9 mouse cellular contexts compared by ENCODE assay signal in genomic region chr4:97418616-97419015, GRCm38 (mm10).
DNase-seq lines count a peak whose midpoint lies in the region; ATAC-seq and TF ChIP-seq lines count a peak whose summit lies in the region.
"Had no signal": no experiment of that assay in that cellular context is flagged by ENCODE, and none has a peak within 500 bp of the region (broad histone marks: within the 10 kb centered on the region; RNA-seq: fewer than 3 reads in every experiment).

No protein-coding gene starts in this region.

- TF ChIP-seq POLR2A in heart, adult 2 months (IDR thresholded peaks at IDR 0.05; ENCODE audit: insufficient read depth, low read depth, low read length), result no peak

- no peak overlapping the region for H3K4me2 ChIP-seq in heart, embryonic 12.5 days
- H3K4me2 ChIP-seq: liver, embryonic 15.5 days had no signal

- WGBS in heart, adult 2 months, result 28% methylated on average over 5 of the region's 5 CpGs
- WGBS in heart, embryonic 12.5 days, result 33% methylated on average over 5 of the region's 5 CpGs
- 37% methylated on average over 5 of the region's 5 CpGs for WGBS in embryonic facial prominence, embryonic 10.5 days

- DNase-seq in heart, adult 2 months, result peak; percentile 55 to 70
- DNase-seq in embryonic facial prominence, embryonic 10.5 days (ENCODE audit: low spot score), result peak; percentile 21
- DNase-seq in kidney, postnatal 36 days, result peak; percentile 18 to 76
- DNase-seq in lung, postnatal 4 days, result peak; percentile 9 to 27
- peak; percentile 45 for DNase-seq in right cerebral cortex, postnatal 14 days
- no peak for DNase-seq in spleen, adult 12 weeks (ENCODE audit: low spot score)

- TF ChIP-seq CTCF in heart, adult 2 months (IDR thresholded peaks at IDR 0.05), result no peak

- no peak overlapping the region for H3K4me3 ChIP-seq in heart, adult 2 months
- H3K4me3 ChIP-seq in heart, embryonic 12.5 days, result no peak overlapping the region
- no peak overlapping the region for H3K4me3 ChIP-seq in embryonic facial prominence, embryonic 10.5 days
- H3K4me3 ChIP-seq: liver, embryonic 15.5 days had no signal

- H3K4me1 ChIP-seq in heart, adult 2 months (ENCODE audit: control insufficient read depth, insufficient read depth, low read length), result peaks cover 1% of the 10 kb centered on the region; the same call in 1 of the 2 replicates
- H3K4me1 ChIP-seq in heart, embryonic 12.5 days (replicated peaks), result no peaks in the 10 kb centered on the region
- no peaks in the 10 kb centered on the region for H3K4me1 ChIP-seq in embryonic facial prominence, embryonic 10.5 days
- H3K4me1 ChIP-seq: liver, embryonic 15.5 days had no signal

- no peaks in the 10 kb centered on the region for H3K27me3 ChIP-seq in heart, adult 2 months (ENCODE audit: control insufficient read depth, insufficient read depth, low read length)
- H3K27me3 ChIP-seq in heart, embryonic 12.5 days (replicated peaks), result no peaks in the 10 kb centered on the region
- no peaks in the 10 kb centered on the region for H3K27me3 ChIP-seq in embryonic facial prominence, embryonic 10.5 days (replicated peaks; ENCODE audit: low read depth, poor library complexity, severe bottlenecking)
- H3K27me3 ChIP-seq: liver, embryonic 15.5 days had no signal

- no peaks in the 10 kb centered on the region for H3K36me3 ChIP-seq in heart, adult 2 months (ENCODE audit: control insufficient read depth, insufficient read depth, low read length)
- no peaks in the 10 kb centered on the region for H3K36me3 ChIP-seq in heart, embryonic 12.5 days
- H3K36me3 ChIP-seq in embryonic facial prominence, embryonic 10.5 days (replicated peaks), result no peaks in the 10 kb centered on the region
- H3K36me3 ChIP-seq: liver, embryonic 15.5 days had no signal

- 0 out of 2 replicates have a peak, but pooled peaks have one; percentile 19 for TF ChIP-seq EP300 in heart, adult 2 months (IDR thresholded peaks at IDR 0.05; ENCODE audit: insufficient read depth, low read depth, low read length)

- H3K9ac ChIP-seq in heart, adult 2 months (ENCODE audit: low read depth, low read length), result no peak overlapping the region
- H3K9ac ChIP-seq in heart, embryonic 12.5 days, result no peak overlapping the region
- H3K9ac ChIP-seq: liver, embryonic 15.5 days had no signal

- H3K27ac ChIP-seq in heart, adult 2 months, result no peak overlapping the region
- no peak overlapping the region for H3K27ac ChIP-seq in heart, embryonic 12.5 days (ENCODE audit: poor library complexity, severe bottlenecking)
- no peak overlapping the region for H3K27ac ChIP-seq in embryonic facial prominence, embryonic 10.5 days (replicated peaks)
- H3K27ac ChIP-seq: liver, embryonic 15.5 days had no signal

- intact Hi-C loops in heart, adult 2 months (cut with DNase I), result no loop called here

- H3K79me2 ChIP-seq in heart, adult 2 months (replicated peaks; ENCODE audit: control insufficient read depth, insufficient read depth, low read length), result no peaks in the 10 kb centered on the region

- H3K9me3 ChIP-seq in heart, embryonic 12.5 days (replicated peaks), result no peaks in the 10 kb centered on the region
- H3K9me3 ChIP-seq in embryonic facial prominence, embryonic 10.5 days, result no peaks in the 10 kb centered on the region
- H3K9me3 ChIP-seq: liver, embryonic 15.5 days had no signal

- no peak for ATAC-seq in heart, embryonic 12.5 days (ENCODE audit: insufficient number of reproducible peaks, low FRiP score)
- ATAC-seq in granulocyte monocyte progenitor cell, adult 5-6 weeks (replicated peaks; ENCODE audit: poor library complexity, severe bottlenecking), result peak; percentile 17; the same call in 1 of the 2 replicates
